Mouse (Mus musculus): Measurements from ENCODE around the gene Pitpnm1.
"Not testable (repeated sequence)": the region's sequence is repeated elsewhere in the genome, so short reads cannot be mapped to it uniquely, and the experiment has no call there.

DNA sequence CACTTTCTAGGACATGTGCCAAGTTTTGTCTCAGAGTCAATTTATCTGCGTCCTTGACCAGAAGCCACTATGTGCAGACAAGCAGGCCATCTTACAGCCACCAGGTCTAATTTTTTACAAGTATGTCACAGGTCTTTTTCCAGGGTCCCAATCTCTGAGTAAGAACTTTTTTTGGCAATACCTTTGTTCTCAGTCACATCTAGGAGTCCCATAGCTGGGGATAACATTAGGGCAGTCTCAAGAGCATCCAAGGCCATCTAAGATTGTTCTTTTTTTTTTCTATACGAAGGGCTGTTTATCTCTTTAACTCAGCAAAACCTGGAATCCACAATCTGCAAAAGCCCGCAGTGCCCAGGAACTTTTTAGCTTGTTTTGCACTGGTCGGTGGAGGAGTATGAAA lies 36.4 kb upstream of the Pitpnm1 start:
- not testable (repeated sequence) for TF ChIP-seq POLR2A (IDR thresholded peaks at IDR 0.05; ENCODE audit: low read depth, low read length); CTCF (IDR thresholded peaks at IDR 0.05; ENCODE audit: extremely low read depth, insufficient read depth, insufficient read length, insufficient replicate concordance)
